Mouse (Mus musculus): ENCODE results near the gene Hoxa4.

Hoxa4 gene

DNA sequence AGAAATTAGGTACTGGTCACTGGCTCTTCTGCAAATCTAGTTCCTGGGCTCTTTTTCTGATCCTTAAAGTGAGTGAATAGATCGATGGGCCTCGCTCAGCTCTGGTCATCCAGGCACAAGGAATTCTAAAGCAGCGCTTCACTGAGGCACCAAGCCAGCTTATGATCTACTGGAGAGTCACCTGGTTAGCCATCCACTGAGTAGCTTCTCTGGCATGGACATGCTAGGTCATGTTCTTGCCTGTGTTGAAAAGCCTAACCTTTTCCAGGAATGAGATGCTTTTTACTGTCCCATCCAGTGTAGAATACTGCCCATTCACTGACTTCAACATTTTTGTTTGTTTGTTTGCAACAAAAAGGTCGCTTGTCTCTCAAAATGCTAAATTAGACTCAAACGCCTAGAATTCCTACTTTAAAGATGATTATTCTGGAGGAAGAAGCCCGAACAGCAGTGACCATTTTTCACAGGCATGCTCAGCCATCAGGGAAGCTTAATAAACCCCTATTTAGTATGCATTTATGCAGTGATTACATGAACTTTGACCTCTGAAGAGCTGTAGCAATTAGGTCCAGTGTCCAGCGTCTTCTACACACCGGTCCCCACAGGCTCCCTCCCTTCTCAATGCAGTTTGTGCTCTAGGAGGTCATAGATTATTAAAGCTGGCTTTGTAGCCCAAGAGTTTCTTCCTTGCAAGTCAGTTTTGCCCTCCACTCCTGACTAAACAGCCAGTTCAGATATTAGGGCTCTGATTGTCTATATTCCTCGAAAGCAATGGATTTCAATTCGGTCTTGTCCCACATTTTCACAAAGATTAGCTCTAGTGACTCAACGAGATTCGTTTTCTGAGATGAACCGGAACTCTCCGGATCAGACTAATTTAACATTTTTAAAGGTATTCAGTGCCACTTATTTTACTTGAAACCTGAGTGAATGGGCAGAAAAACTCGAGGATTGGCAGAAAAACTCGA is 39.0 kb downstream of the Hoxa4 start:
- no peak for DNase-seq (ENCODE audit: low read depth, low spot score)

DNA sequence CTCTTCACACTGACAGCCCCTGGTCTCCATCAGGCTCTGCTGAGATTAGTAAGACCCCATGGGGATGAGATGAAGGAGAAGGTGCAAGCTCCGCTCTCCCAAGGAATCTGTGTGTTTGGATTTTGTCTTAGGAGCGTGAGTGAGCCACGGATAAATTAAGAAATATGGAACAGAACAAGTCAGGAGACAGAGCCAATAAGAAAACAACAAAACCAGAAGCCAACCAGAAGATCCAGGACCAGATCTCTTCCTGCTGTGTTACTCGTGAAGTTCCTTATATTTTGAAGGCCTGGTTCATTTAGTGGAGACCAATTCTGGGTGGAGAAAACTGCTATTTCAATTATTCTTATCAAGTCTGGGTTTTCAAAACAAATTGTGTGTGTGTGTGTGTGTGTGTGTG is 40.0 kb downstream of the Hoxa4 start:
- DNase-seq (ENCODE audit: low read depth, low spot score) = no peak

DNA sequence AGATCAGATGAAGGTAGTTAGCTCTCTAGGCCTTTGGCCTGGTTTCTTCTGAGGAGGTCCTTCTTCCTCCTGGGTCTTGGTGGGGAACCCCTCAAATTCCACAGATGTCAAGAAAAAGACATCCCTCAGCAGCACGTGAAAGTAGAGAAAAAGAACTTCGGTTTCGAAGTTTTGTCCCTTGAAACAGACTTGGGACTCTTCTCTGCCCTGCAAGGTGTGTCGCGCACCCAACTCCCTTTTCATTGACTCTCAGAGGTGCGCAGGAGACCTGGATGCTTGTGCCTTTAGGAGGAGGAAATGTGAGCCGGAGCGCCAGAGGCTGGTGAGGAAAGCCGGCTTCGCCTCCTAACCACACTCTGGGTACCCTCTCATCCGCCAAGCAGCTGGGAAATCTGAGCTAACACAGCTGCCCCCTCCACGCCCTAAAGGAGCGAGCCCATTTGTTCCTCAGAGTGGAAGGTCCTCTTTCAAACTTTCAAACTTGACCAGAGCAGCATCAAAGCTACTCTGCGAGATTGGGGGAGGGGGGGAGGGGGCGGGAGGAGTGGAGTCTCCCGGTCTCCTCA is 41.1 kb downstream of the Hoxa4 start:
- no peak for DNase-seq (ENCODE audit: low read depth, low spot score)

Measured in brain, embryonic 18.5 days (tissue).